Mouse (Mus musculus): ENCODE results near the gene Pde4b. TPM values are rescaled to one million over a fixed set of nuclear protein-coding genes. Genes with fewer than 3 reads are reported as not detected.

Pde4b gene
- total and polyA plus RNA-seq, 2 experiments = 8.0 to 10.7 TPM

DNA sequence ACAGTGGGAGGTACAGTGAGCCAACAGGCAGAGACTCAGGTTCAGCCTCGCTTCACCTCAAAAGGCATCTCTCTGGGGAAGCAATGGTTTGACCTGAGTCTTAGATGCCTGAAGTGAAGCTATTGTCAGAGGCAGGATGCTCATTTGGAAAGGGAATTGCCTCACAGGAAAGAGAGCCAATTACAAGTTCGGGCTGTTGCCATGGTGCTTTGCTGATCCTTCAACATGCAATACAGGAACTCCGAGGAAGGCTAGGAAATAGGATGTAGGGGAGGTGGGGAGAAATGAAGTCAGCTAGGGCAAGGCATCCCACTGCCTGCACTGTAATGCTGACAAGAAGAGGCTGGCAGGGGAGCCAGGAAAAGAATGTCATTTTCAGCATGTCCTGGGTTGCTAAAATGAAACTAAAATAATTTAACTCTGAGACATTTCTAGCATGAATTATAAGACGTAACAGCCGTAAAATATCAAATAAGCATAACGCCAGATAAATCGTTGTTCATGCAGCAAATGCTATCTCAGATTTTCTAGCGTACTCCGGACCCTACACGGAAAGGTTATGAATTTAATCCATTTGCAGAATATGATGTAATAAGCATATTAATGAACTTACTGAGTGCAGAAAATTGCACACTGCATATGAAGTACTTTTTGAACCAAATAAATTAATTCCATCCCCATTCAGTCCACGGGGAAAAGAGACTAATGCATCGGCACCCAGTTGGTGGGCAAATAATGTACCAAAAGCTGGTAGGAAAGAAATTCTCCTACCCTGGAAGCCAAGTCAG, 501.5 kb downstream of the Pde4b start:
- H3K4me1 ChIP-seq (ENCODE audit: control insufficient read depth, insufficient read depth, low read length) = peaks cover 28% of the 10 kb centered on the region
- H3K9ac ChIP-seq (ENCODE audit: low read depth, low read length) = no peak overlapping the region; the same call in 1 of the 2 replicates
- WGBS = 60% methylated on average over 12 of the region's 12 CpGs
- no peaks in the 10 kb centered on the region for H3K27me3 ChIP-seq (ENCODE audit: control insufficient read depth, insufficient read depth, low read length)
- DNase-seq (ENCODE audit: extremely low read depth, low read depth, low spot score) = peak; percentile 52
- H3K4me3 ChIP-seq (ENCODE audit: insufficient read depth, low read depth, low read length) = no peak overlapping the region
- H3K36me3 ChIP-seq (ENCODE audit: control insufficient read depth, insufficient read depth, low read length) = peaks cover 14% of the 10 kb centered on the region
- peak overlapping the region; percentile 20; the same call in 1 of the 2 replicates for H3K27ac ChIP-seq (replicated peaks; ENCODE audit: insufficient read depth, low read depth, low read length)
- peaks cover 27% of the 10 kb centered on the region for H3K79me2 ChIP-seq (ENCODE audit: control insufficient read depth, insufficient read depth, low read length)
- TF ChIP-seq CTCF (IDR thresholded peaks at IDR 0.05; ENCODE audit: low read depth, low read length) (no peak), POLR2A (IDR thresholded peaks at IDR 0.05; ENCODE audit: extremely low read depth, insufficient read depth, low read length) (no peak)

- H3K9ac ChIP-seq (ENCODE audit: low read depth, low read length) = no peak overlapping the region
- H3K4me3 ChIP-seq (ENCODE audit: insufficient read depth, low read depth, low read length) = no peak overlapping the region
- WGBS = 53% methylated on average over 9 of the region's 9 CpGs
Observed at GRCm38 (mm10) chr4:102589537-102590031, 502.2 kb downstream of the Pde4b start.

DNA sequence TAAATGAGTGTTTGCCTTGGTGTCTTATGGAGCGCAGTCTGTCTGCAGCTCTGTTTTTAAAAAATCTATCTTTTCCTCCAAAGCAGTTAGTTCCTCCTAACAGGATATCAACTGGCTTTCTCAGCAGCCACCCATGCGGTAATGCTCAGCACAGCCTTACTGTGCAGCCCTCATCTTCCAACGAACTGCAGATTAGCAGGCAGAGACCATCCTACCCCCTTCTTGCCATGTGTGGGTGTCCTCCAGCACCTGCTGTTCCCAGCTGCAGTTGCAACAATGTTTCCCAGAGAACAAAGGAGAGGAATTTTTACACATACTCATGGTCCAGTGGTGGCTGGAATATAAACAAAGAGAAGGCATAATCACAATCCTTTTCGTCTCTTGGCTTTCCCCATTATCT, 504.5 kb downstream of the Pde4b start:
- Histone ChIP-seq H3K79me2 (ENCODE audit: control insufficient read depth, insufficient read depth, low read length) (peaks cover 24% of the 10 kb centered on the region), H3K36me3 (ENCODE audit: control insufficient read depth, insufficient read depth, low read length) (peaks cover 29% of the 10 kb centered on the region), H3K27me3 (ENCODE audit: control insufficient read depth, insufficient read depth, low read length) (no peaks in the 10 kb centered on the region), H3K4me1 (ENCODE audit: control insufficient read depth, insufficient read depth, low read length) (peaks cover 14% of the 10 kb centered on the region), H3K27ac (replicated peaks; ENCODE audit: insufficient read depth, low read depth, low read length) (no peak overlapping the region), H3K4me3 (ENCODE audit: insufficient read depth, low read depth, low read length) (no peak overlapping the region), H3K9ac (ENCODE audit: low read depth, low read length) (no peak overlapping the region)
- no peak for TF ChIP-seq POLR2A (IDR thresholded peaks at IDR 0.05; ENCODE audit: extremely low read depth, insufficient read depth, low read length)
- no peak for TF ChIP-seq CTCF (IDR thresholded peaks at IDR 0.05; ENCODE audit: low read depth, low read length)
- WGBS = 70% methylated on average over 4 of the region's 4 CpGs
- DNase-seq (ENCODE audit: extremely low read depth, low read depth, low spot score) = no peak

More at GRCm38 (mm10) chr4:102589537-102590031, 502.2 kb downstream of the Pde4b start:
- no peak overlapping the region for H3K27ac ChIP-seq (replicated peaks; ENCODE audit: insufficient read depth, low read depth, low read length)
- DNase-seq (ENCODE audit: extremely low read depth, low read depth, low spot score) = no peak
- peaks cover 27% of the 10 kb centered on the region for H3K79me2 ChIP-seq (ENCODE audit: control insufficient read depth, insufficient read depth, low read length)
- H3K4me1 ChIP-seq (ENCODE audit: control insufficient read depth, insufficient read depth, low read length) = peaks cover 25% of the 10 kb centered on the region
- no peak for TF ChIP-seq CTCF (IDR thresholded peaks at IDR 0.05; ENCODE audit: low read depth, low read length)
- H3K36me3 ChIP-seq (ENCODE audit: control insufficient read depth, insufficient read depth, low read length) = peaks cover 16% of the 10 kb centered on the region
- no peaks in the 10 kb centered on the region for H3K27me3 ChIP-seq (ENCODE audit: control insufficient read depth, insufficient read depth, low read length)

GRCm38 (mm10) chr4:102592541-102592940, 505.2 kb downstream of the Pde4b start:
- 97% methylated on average over 2 of the region's 2 CpGs for WGBS

DNA sequence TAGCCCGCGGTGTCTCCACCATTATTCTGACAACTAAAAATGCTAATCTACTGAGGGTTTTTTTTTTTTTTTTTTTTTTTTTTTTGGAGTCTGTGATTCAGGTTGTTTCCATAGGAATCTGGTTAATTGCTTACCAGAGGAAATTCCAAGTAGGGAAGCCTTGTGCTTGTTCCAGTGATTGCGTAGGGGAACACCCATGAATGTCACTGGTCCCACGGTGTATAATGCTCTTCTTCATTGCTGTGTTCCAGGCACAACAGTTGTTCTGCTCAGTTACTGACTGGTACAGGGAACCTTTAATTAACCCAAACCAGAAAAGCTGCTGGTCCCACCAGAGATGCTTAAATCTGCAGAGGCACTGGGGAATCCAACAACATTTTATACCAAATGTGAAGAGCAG, 506.3 kb downstream of the Pde4b start:
- DNase-seq (ENCODE audit: extremely low read depth, low read depth, low spot score) = no peak
- TF ChIP-seq POLR2A (IDR thresholded peaks at IDR 0.05; ENCODE audit: extremely low read depth, insufficient read depth, low read length) (no peak), CTCF (IDR thresholded peaks at IDR 0.05; ENCODE audit: low read depth, low read length) (no peak)
- no peak overlapping the region for H3K4me3 ChIP-seq (ENCODE audit: insufficient read depth, low read depth, low read length)
- H3K36me3 ChIP-seq (ENCODE audit: control insufficient read depth, insufficient read depth, low read length) = peaks cover 43% of the 10 kb centered on the region
- WGBS = 69% methylated on average over 4 of the region's 4 CpGs
- H3K79me2 ChIP-seq (ENCODE audit: control insufficient read depth, insufficient read depth, low read length) = peaks cover 10% of the 10 kb centered on the region; the same call in 1 of the 2 replicates
- H3K4me1 ChIP-seq (ENCODE audit: control insufficient read depth, insufficient read depth, low read length) = 0 out of 2 replicates have a peak, but pooled peaks cover 2% of the 10 kb centered on the region
- H3K27me3 ChIP-seq (ENCODE audit: control insufficient read depth, insufficient read depth, low read length) = no peaks in the 10 kb centered on the region
- no peak overlapping the region for H3K9ac ChIP-seq (ENCODE audit: low read depth, low read length)
- no peak overlapping the region for H3K27ac ChIP-seq (replicated peaks; ENCODE audit: insufficient read depth, low read depth, low read length)

More at GRCm38 (mm10) chr4:102592541-102592940, 505.2 kb downstream of the Pde4b start:
- peaks cover 16% of the 10 kb centered on the region; the same call in 1 of the 2 replicates for H3K79me2 ChIP-seq (ENCODE audit: control insufficient read depth, insufficient read depth, low read length)
- no peak overlapping the region for H3K4me3 ChIP-seq (ENCODE audit: insufficient read depth, low read depth, low read length)
- H3K9ac ChIP-seq (ENCODE audit: low read depth, low read length) = no peak overlapping the region
- peaks cover 8% of the 10 kb centered on the region for H3K4me1 ChIP-seq (ENCODE audit: control insufficient read depth, insufficient read depth, low read length)
- no peaks in the 10 kb centered on the region for H3K27me3 ChIP-seq (ENCODE audit: control insufficient read depth, insufficient read depth, low read length)
- no peak for DNase-seq (ENCODE audit: extremely low read depth, low read depth, low spot score)
- no peak for TF ChIP-seq CTCF (IDR thresholded peaks at IDR 0.05; ENCODE audit: low read depth, low read length)
- TF ChIP-seq POLR2A (IDR thresholded peaks at IDR 0.05; ENCODE audit: extremely low read depth, insufficient read depth, low read length) = no peak
- no peak overlapping the region for H3K27ac ChIP-seq (replicated peaks; ENCODE audit: insufficient read depth, low read depth, low read length)
- H3K36me3 ChIP-seq (ENCODE audit: control insufficient read depth, insufficient read depth, low read length) = peaks cover 36% of the 10 kb centered on the region

DNA sequence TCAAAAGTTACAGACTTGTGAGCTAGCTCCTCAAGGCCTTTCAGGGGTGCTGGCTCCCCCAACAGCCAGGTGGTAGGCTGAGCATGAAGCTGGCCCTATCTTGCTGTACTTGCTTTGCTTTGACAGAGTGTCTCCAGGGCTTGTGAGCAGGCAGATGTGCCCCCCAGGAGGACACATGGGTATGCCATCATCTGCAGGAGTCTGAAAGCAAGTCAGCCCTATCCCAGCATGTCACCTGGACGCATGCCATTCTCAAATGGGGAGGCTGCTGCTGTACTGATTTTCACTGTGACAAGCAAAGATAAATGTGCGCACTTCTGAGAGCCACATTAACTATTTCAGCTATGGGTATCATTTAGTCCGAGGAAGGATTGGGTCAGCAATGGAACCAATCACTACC, 507.2 kb downstream of the Pde4b start:
- no peak for DNase-seq (ENCODE audit: extremely low read depth, low read depth, low spot score)
- no peak overlapping the region for H3K9ac ChIP-seq (ENCODE audit: low read depth, low read length)
- no peaks in the 10 kb centered on the region for H3K27me3 ChIP-seq (ENCODE audit: control insufficient read depth, insufficient read depth, low read length)
- TF ChIP-seq CTCF (IDR thresholded peaks at IDR 0.05; ENCODE audit: low read depth, low read length) (no peak), POLR2A (IDR thresholded peaks at IDR 0.05; ENCODE audit: extremely low read depth, insufficient read depth, low read length) (no peak)
- H3K36me3 ChIP-seq (ENCODE audit: control insufficient read depth, insufficient read depth, low read length) = peaks cover 52% of the 10 kb centered on the region
- H3K79me2 ChIP-seq (ENCODE audit: control insufficient read depth, insufficient read depth, low read length) = peaks cover 7% of the 10 kb centered on the region; the same call in 1 of the 2 replicates
- no peaks in the 10 kb centered on the region for H3K4me1 ChIP-seq (ENCODE audit: control insufficient read depth, insufficient read depth, low read length)
- H3K4me3 ChIP-seq (ENCODE audit: insufficient read depth, low read depth, low read length) = no peak overlapping the region
- H3K27ac ChIP-seq (replicated peaks; ENCODE audit: insufficient read depth, low read depth, low read length) = no peak overlapping the region
- 90% methylated on average over 3 of the region's 3 CpGs for WGBS
